Mouse (Mus musculus) myocyte (in vitro differentiated cells): ENCODE measurements at regions not wholly inside any gene's neighbourhood (a gene's known extent, or its start where the extent isn't known, plus 50 kb on each side); places are given as distances from the start of the nearest gene placed in this dataset.

Source experiments
- CEBPB ChIP-seq: IDR thresholded peaks from 2 replicates; pipeline ENCODE4 v1.6.1; 2011; ENCODE audit warnings: mild to moderate bottlenecking, moderate library complexity; ENCODE audit not compliant: poor library complexity, insufficient read depth, severe bottlenecking
- MAX ChIP-seq: IDR thresholded peaks from one replicate; pipeline ENCODE4 v1.6.1; 2011; ENCODE audit warnings: low read depth, mild to moderate bottlenecking, control low read depth
- POLR2A ChIP-seq: IDR thresholded peaks from one replicate; pipeline ENCODE4 v1.6.1; 2011; ENCODE audit warnings: low read depth, mild to moderate bottlenecking, control low read depth, moderate library complexity; ENCODE audit not compliant: insufficient read length
- POLR2AphosphoS2 ChIP-seq: IDR thresholded peaks from one replicate; pipeline ENCODE4 v1.6.1; 2011; ENCODE audit warnings: low read depth, control low read depth; ENCODE audit not compliant: insufficient read length
- REST ChIP-seq: IDR thresholded peaks from one replicate; pipeline ENCODE4 v1.6.1; 2011; ENCODE audit warnings: mild to moderate bottlenecking, control low read depth, moderate library complexity; ENCODE audit not compliant: insufficient read depth, insufficient read length
- SRF ChIP-seq: IDR thresholded peaks from one replicate; pipeline ENCODE4 v1.6.1; 2011; ENCODE audit warnings: low read depth; ENCODE audit not compliant: control insufficient read depth, insufficient read length
- TCF12 ChIP-seq: IDR thresholded peaks from one replicate; pipeline ENCODE4 v1.6.1; 2011; ENCODE audit warnings: mild to moderate bottlenecking, control low read depth; ENCODE audit not compliant: poor library complexity, insufficient read depth, severe bottlenecking
- TCF3 ChIP-seq: IDR thresholded peaks from one replicate; pipeline ENCODE4 v1.6.1; 2011; ENCODE audit warnings: low read depth, control low read depth; ENCODE audit not compliant: insufficient read length
- USF1 ChIP-seq: IDR thresholded peaks from one replicate; pipeline ENCODE4 v1.6.1; 2011; ENCODE audit warnings: low read depth, mild to moderate bottlenecking, control low read depth, moderate library complexity

DNA sequence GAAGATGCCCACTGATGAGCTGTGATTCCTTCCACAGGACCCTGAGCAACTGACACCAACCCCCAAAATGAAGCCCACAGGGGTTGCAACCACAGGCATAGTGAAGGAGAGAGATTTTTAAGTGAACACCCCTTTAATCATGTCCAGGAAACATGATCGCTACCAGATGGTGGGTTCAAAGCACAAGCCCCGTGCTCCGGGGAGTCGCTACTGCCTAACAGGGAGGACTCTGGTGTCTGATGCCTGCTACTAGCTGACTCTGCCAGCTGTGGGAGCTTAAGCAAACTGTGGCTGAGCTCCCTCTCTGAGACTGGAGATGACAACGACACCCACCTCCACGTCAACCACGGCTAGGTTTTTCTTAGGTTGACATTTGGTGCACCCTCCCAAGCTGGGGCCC, 159.7 kb upstream of the Six2 start:
- no peak for TF ChIP-seq POLR2AphosphoS2
- TF ChIP-seq REST = no peak
- TF ChIP-seq POLR2A = no peak
- no peak for TF ChIP-seq USF1
- TF ChIP-seq SRF = no peak
- no peak for TF ChIP-seq CEBPB
- no peak for TF ChIP-seq TCF3
- no peak for TF ChIP-seq TCF12
- TF ChIP-seq MAX = no peak
